Mouse (Mus musculus) left cerebral cortex, postnatal 25 days (tissue): ENCODE measurements around the gene Upk1a. TPM values are rescaled to one million over a fixed set of nuclear protein-coding genes. Genes with fewer than 3 reads are reported as not detected.
A peak's percentile ranks its signal among the peaks of the same experiment; 100 is the strongest.

Experiments used
- DNase-seq, 2 experiments: peaks; one replicate each; pipeline ENCODE4 v3.0.0; 2022; ENCODE audit warnings: low spot score in 2 of 2, mixed read lengths in 1 of 2
- intact Hi-C: fragments of 180-260 bp; cut with DNase I; formaldehyde crosslinking; loops from one replicate; pipeline ENCODE4 v1.15.1; 2025
- total RNA-seq, 2 experiments: library from RNA; stranded (reverse); gene quantifications; 2 replicates each; pipeline ENCODE4 v1.2.3; 2021

Gene Upk1a
- total RNA-seq, 2 experiments from 2014 or later, result 0.23 to 0.50 TPM

DNA sequence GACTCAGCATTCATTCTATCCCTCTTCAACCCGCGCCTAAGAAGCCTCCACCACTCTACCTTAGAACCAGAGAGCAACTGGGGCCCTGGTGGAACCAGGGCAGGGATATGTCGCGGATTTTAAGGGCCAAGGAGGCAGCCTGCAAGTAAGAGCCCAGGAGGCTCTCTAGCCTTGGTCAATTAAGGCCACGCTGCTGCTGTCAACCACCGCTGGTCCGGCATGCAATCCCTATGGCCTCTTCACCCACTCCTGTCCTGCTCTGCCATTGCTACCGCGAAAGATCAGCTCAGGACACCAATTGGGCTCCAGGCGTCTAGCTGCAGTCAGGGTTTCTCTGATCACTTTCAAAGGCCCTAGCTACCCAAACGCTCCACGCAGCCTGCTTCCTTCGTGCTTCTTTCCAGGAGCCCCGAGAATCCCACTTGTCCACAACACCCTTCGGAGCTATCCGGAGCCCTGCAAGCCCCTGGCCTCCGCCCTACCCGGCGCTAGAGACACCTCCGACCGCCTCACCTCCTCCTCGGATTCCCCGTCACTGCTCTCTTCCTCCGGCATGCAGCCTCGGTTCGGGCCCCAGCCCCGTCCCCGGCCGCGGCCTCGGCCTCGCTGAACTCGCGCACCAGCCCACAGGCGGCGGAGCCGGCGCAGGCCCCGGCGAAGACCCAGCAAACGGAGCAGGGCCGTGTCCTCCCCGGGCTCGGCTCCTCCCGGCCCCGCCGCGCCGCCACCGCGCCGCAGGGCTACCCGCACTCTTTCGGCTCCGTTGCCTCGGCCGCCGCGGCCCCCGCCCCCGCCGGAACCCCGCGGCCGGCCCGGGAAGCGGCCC, 24.6 kb downstream of the Upk1a start:
- DNase-seq, result peak in 1 of 2 experiments; percentile 39
- intact Hi-C loops, result loop anchor here (1.0 to 5.0 kb wide), 3 partner anchors 25 to 269 kb away; partner anchors contain the start of genes Ffar3, Gm49396, Psenen and Tmem147

DNA sequence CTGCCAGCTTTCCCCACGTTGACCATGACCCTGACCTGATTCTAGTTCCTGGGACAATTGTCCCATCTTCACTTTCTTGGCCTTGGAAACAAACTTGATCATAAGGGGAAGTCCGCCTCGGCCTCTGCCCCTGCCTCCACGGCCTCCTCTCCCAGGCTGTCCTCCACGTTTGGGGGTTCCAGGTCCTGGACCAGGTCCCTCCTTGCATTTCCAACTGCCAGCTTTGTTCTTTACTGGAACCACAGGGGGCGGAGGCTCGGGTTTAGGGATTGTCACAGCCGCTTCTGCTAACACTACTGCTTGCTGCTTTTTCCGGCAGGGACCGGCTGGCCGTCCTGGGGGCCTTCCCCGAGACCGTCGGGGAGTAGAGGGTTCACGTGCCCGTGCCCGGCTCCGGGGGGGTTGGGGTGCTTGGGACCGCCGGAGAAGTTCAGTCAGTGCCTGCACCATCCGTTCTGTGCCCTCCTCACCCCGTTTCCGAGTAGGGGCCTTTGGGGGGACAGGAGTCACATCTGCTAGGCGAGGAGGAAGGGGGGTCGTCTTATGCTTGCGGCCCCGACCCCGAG, 26.1 kb downstream of the Upk1a start:
- no peak for DNase-seq
- intact Hi-C loops, result loop anchor here (5.0 kb wide), 1 partner anchor 271 kb away; the partner anchor contains the start of gene Ffar3

DNA sequence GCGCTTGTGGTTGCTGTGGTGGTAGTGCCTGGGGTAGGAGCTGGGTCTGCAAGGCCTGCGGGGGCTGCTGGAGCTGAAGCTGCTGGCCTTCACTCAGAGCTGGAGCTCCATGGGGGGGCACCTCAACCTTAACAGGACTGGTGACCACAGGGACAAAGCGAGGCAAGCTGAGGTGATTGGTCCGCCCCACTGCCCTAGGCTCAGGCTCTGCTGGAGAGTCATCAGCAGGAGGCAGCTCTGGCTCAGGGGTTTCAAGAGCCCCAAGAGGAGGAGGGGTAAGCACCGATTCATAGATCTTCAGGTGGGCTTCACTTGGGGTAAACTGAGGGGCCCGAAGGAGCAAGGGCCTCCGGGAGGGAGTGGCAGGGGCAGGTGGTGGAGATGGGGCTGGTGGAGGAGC, 27.5 kb downstream of the Upk1a start:
- intact Hi-C loops, result loop anchor here (5.0 kb wide), 1 partner anchor 272 kb away; the partner anchor contains the start of gene Ffar3
- no peak for DNase-seq

DNA sequence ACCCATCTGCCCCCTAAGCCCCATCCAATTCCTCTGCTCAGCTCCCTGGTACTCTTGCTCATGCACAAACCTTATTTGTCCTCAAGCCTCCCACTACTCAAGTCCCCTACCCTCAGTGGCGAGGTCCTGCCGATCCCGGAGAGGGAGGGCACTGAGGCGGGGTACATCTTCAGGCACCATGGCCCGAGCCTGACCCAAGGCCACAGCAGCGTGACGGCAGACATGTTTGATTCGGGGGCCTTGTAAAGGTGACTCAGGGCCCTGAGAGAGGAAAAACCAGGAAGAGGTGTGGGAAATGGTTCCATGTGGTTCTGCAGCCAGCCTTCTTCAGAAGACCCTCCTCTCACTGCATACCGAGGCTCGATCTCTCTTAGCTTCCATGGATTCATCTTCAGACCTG, 28.3 kb downstream of the Upk1a start:
- DNase-seq, result no peak
- intact Hi-C loops, result no loop called here

DNA sequence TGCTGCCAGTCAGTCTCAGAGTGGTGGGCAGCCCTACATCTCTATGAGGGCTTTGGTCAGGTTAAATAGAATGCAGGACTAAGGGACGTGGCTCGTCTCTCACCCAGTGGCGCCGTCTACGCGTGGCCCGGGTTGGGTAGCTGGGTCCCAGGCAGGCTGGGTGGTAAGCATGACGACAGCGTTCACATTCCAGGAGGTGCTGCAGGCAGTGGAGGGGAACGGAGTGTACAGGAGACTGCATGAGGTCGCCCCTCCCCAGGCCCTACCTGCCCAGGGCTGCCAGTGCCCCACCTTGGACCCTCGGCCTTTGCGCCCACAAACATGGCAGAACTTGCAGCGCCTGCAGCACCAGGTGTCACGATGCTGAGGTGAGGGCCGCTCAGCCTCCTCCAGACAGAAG, 31.1 kb downstream of the Upk1a start:
- DNase-seq, result no peak
- intact Hi-C loops, result no loop called here

DNA sequence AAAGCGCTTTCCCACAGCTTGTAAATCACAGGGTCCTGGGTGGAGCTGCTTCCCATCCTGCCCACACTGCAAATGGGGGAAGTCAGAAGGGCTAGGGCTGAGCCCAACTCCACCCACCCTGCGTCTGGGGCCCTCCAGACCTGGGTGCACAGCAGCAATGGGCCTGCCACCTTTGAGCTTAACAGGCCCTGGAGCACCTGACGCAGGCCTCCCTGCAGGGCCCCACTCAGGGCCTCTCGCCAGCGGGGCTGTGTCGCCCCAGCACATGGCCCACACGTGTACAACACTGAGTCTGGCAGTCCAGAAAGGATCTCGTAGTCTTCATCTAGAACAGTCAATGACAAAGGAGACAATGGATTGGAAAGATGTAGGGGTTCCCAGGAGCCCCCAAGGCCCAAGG, 32.7 kb downstream of the Upk1a start:
- no peak for DNase-seq
- intact Hi-C loops, result no loop called here

DNA sequence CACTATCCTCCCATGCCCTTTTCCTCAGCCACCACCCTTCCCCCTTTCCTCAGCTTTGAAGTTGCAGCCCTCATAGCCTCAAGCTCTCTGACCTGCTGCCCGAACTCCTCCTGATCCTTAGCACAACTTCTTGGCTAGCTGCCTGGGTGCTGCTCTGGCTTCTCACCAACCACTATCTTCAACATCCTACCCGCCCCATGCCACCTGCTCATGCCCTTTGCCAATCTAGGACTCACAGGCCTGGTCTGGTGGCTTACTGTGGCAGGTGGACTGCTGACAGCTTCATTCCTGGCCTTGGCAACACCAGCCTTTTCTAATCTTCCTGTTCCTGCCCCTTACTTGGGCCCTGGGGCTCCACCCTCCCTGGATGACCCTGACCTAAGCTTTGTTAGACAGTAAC, 39.7 kb downstream of the Upk1a start:
- DNase-seq, result no peak
- intact Hi-C loops, result no loop called here

DNA sequence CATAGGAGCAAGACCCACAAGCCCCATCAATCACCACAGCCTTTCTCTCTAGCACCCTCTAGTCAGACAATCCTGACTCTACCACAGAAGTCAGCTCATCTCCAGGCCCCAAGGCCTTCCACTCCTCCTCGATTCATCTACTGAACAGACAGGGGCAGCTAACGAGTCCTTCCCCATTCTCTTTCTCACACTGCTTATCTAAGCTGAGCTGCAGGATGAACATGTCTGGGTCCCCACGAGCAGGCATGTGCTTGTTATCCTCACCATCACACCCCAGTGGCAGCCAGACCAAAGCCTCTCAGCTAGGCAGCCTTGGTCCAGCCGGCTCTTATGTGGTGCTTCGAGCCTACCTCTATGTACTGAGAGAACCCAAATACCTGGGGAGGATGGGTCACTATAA, 40.3 kb downstream of the Upk1a start:
- intact Hi-C loops, result no loop called here
- no peak for DNase-seq

DNA sequence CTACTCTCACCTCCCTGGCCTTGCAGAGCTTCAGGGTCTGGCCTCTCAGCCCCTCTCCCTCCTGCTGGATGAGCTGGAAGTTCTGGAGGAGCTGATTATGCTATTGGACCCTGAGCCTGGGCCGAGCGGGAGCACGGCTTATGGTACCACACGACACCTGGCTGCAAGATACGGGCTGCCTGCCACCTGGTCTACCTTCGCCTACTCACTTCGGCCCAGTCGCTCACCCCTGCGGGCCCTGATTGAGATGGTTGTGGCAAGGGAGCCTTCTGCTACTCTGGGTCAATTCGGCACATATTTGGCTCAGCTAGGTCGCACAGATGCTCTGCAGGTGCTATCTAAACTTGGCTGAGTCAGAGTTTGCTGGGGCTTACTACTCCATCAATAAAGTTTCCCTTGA, 45.1 kb downstream of the Upk1a start:
- DNase-seq, result no peak
- intact Hi-C loops, result no loop called here

DNA sequence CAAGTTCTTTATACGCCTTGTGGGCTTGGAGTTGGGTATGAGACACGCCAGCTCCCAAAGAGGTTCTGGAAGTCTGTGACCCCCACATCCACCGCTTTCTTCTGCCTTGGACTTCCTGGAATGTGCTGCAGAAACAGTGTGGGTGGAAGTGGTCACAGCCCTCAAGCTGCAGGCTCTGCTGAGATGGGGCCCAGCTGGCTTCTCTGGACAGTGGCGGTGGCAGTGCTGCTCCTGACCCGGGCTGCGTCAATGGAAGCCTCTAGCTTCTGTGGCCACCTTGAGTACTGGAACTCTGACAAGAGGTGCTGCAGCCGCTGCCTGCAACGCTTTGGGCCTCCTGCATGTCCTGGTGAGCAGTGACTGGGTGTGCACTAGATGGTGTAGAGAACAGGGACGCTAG, 46.6 kb downstream of the Upk1a start:
- intact Hi-C loops, result no loop called here
- DNase-seq, result no peak

DNA sequence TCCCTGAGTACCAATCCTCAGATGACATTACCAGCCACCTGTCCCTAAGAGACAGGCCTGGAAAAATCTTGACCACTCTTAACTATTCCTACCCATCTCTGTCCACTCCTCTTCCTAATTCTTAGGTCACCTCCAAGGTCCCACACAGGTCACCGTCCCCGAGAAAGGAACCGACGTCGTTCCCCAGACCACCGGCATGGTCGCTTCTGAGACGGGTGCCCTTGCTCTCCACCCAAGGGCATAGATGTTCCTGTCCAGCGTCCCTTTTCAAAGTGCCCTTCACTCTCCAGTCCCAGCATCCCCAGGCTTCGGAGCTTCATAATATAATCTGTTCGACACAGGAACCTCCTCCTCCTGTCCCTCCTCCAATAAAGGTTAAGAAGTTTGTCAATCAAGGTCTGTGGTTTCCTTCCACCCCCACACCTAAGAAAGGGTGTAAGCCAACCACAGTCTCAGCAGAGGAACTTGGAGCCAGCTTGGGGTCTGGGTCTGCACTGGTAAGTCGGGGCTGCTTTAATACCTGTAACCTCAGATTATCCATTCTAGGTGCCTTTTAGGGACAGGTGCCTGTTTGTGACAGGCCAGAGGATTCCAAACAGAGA, 47.6 kb downstream of the Upk1a start, which contains the start of gene Igflr1:
Igflr1 (plus strand) TSS at position 458 of the 602 bp plus-strand sequence.
- no peak for DNase-seq
- intact Hi-C loops, result no loop called here

DNA sequence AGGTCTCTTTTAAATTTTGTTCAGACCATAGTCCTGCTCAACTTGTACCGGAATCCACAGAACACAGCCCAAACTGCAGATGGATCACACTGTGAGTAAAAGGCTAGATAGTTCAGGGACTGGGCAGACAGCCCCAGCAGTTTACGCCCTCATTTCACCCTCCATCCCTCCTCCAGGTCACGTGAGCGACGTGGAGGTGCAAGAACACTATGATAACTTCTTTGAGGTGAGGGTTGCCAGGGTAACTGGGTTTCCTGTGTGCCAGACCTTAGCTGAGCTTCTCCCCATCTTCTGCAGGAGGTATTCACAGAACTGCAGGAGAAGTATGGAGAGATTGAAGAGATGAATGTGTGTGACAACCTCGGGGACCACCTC, 48.8 kb downstream of the Upk1a start:
- no peak for DNase-seq
- intact Hi-C loops, result loop anchor here (1.0 kb wide), 1 partner anchor 24 kb away; the partner anchor contains the start of gene Kmt2b

DNA sequence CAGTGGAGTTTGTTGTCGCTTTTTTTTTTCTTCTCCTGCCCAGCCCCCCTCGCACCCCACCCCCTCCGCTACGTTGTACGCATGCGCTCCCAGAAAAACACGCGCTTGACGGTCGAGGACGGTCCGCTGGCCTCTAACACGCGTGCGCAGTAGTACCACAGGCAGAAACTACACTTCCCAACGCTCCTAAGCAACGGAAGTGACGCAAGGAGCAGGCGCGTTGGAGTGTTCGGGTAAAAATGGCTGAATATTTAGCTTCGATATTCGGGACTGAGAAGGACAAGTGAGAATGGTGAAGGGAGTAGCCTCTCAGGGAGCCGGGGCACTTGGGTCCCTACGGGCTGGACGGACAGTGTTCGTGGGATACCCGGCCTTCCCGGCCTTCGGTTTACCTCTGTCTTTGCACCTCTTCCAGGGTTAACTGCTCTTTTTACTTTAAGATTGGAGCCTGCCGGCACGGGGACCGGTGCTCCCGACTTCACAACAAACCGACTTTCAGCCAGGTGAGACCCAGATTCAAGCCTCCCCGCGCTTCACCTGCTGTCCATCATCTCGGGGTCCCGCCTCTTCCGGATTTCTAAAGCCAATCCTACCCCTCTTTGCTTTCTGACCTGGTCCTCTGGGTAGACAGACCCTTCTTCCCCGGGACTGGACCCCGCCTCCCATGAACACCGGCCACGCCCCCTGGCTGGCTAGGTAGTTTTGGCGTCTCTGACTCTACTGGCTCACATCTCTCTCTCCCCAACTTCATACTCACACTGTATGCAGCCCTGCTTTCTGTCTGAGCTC, 49.3 kb downstream of the Upk1a start, which contains the start of the genes U2af1l4, Gm49396 and Psenen:
U2af1l4 (plus strand) TSS at position 185 of the 789 bp plus-strand sequence.
Gm49396 (plus strand) TSS at position 228 of the 789 bp plus-strand sequence.
Psenen (minus strand) TSS at position 511 of the 789 bp plus-strand sequence.
- intact Hi-C loops, result loop anchor here (1.0 kb wide), 1 partner anchor 25 kb away; the partner anchor contains the start of gene Kmt2b
- DNase-seq, result peak; percentile 95 to 98

DNA sequence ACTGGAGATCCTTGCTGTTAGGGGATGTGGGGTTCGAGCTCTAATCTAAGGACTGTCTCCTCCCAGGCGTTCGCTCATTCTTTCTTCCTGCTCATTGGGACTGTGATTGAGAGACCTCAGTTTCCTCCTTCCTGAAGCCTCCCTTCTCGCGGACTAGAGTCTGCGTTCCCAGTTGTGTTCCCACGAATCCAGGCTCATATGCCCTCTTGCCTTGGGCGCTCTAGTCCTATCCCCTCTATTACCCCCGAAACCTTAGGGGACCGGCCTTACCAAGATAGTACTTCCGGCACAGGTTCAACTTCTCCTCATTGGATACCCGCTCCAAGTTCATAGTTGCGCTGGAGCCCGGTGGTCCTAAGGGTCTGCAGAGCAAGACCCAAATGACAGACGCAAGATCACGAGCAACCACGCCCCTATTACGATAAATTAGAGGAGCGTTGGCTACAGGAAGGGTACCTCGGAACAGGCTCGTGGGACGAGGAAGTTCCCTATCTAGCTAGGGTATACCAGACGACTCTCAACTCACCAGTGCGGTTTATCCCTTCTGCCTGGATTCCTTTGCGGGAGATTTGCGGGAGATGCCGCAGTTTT, 50.0 kb downstream of the Upk1a start:
- peak; percentile 52 to 63 for DNase-seq
- intact Hi-C loops, result loop anchor here (1.0 kb wide), 1 partner anchor 26 kb away; the partner anchor contains the start of gene Kmt2b

DNA sequence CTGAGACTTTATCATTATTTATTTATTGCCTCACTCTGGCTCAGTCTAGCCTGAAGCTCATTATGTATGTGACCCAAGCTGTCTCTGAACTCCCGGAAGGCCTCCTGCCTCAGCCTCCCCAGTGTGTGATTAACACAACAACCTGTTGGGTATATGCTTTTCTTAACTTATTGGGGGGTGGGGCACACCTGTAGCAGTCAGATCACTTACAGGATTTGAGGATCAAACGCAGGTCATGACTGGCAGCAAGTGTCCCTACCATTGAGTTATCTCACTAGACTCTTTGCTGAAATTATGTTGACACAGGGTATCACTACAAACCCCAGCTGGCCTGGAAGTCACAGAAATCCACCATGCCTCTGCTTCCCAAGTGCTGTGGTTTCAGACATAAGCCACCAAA, 52.4 kb downstream of the Upk1a start:
- no peak for DNase-seq
- intact Hi-C loops, result no loop called here

DNA sequence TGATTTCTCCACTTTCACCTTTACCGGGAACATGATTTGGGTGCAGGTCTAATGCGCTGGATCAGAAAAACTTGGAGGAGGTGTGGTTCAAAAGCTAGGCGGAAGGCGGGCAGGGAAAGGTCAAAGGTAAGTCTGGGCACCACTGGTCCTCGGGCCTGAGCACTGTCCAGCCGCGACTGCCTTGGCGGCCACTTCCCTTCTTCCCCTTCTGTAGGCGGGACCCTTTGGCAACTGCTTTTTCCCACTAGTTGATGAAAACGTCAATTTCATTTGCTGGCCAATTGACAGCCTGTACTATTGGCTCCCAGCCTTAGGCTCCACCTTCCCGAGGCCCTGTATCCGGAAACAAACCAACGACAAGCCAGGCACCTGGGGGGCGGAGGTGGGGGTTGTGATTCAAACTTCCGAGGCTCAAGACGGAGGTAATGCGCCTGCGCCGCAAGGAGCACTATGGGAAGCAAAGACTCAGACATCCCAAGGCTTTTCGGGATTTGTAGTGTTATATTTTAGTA, 53.1 kb downstream of the Upk1a start, which contains the start of gene Lin37:
Lin37 (minus strand) TSS at position 396 of the 512 bp plus-strand sequence.
- intact Hi-C loops, result loop anchor here (2.0 kb wide), 1 partner anchor 115 kb away; the partner anchor contains the start of gene Aplp1
- DNase-seq, result peak; percentile 98 to 100

DNA sequence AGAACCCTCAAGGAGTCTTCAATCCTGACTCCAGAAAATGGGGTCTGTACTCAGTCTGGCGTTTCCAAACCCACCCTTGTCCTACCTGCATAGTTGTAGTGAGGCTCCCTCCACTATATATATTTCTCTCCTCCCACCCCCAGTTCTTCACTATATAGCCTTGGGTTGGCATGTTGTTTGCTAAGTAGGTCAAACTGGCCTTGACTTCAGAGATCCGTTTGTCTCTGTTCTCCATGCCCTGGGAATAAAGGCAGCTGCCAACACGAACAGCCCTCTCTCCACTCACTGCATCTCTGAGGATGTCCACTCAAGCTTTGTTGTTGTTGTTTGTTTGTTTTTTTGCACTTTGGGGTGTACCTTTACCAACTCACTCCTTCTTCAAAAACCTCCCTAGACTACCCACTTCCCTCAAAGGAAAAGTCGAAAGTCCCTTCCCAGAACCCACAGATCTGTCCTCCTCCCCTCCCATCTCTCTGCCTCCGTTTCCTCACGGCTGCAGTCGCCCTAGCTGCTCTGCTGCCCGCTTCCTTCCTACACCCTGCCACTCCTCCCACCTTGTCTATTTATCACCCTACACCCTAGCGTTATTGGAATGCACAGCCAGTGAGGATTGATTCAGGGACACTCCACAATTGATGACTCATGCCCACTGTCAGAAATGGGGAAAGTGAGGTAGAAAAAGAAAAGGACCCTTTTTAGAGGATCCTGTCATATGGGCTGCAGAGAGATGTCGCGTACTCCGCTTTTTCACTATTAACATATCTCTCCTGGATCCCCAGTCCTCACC, 53.8 kb downstream of the Upk1a start:
- intact Hi-C loops, result loop anchor here (2.0 kb wide), 1 partner anchor 114 kb away; the partner anchor contains the start of gene Aplp1

More for the DNA sequence above, 53.8 kb downstream of the Upk1a start:
- peak in 1 of 2 experiments; percentile 39 for DNase-seq
